Comparison of ENCODE assay signal across 10 mouse cellular contexts in genomic region chr3:95732744-95733521, GRCm38 (mm10). TPM values are rescaled to one million over a fixed set of nuclear protein-coding genes. Genes with fewer than 3 reads are reported as not detected.
DNase-seq lines count a peak whose midpoint lies in the region; ATAC-seq and TF ChIP-seq lines count a peak whose summit lies in the region.
"Had no signal": no experiment of that assay in that cellular context is flagged by ENCODE, and none has a peak within 500 bp of the region (broad histone marks: within the 10 kb centered on the region; RNA-seq: fewer than 3 reads in every experiment).

No protein-coding gene starts in this region.

- peak overlapping the region; percentile 30 for H3K27ac ChIP-seq in MEL (ENCODE audit: control insufficient read depth, low read depth, low read length)
- peak overlapping the region; percentile 67 for H3K27ac ChIP-seq in heart, postnatal 0 days (ENCODE audit: low read depth)
- peak overlapping the region; percentile 53; the same call in 1 of the 2 replicates for H3K27ac ChIP-seq in lung, embryonic 15.5 days
- H3K27ac ChIP-seq in midbrain, embryonic 14.5 days (replicated peaks; ENCODE audit: low read depth, low read length): no peak overlapping the region
- H3K27ac ChIP-seq: neural tube, embryonic 12.5 days had no signal

- no peak for TF ChIP-seq RAD21 in MEL (IDR thresholded peaks at IDR 0.05; ENCODE audit: low read depth, low read length)

- H3K4me2 ChIP-seq in heart, postnatal 0 days (ENCODE audit: low read depth, low read length): no peak overlapping the region
- H3K4me2 ChIP-seq in lung, embryonic 15.5 days: no peak overlapping the region
- no peak overlapping the region for H3K4me2 ChIP-seq in midbrain, embryonic 14.5 days (ENCODE audit: low read length)
- H3K4me2 ChIP-seq: neural tube, embryonic 12.5 days had no signal

- TF ChIP-seq CTCF in MEL (IDR thresholded peaks at IDR 0.05 in 2 of 3, conservative IDR thresholded peaks at IDR 0.05 in 1 of 3; ENCODE audit: control insufficient read depth in 1 of 3, insufficient read depth in 1 of 3, low read depth in 2 of 3, low read length in 3 of 3, poor library complexity in 1 of 3, severe bottlenecking in 1 of 3): no peak
- no peak for TF ChIP-seq CTCF in heart, postnatal 0 days (IDR thresholded peaks at IDR 0.05; ENCODE audit: low read depth)

- ATAC-seq in heart, postnatal 0 days (ENCODE audit: insufficient read depth, low read depth): peak; percentile 40; the same call in 1 of the 2 replicates
- peak; percentile 12; the same call in 1 of the 2 replicates for ATAC-seq in lung, embryonic 15.5 days (ENCODE audit: borderline replicate concordance, extremely low read depth, low FRiP score, low TSS enrichment)
- no peak for ATAC-seq in midbrain, embryonic 14.5 days (ENCODE audit: low FRiP score, low TSS enrichment)
- ATAC-seq: hindbrain, embryonic 16.5 days had no signal

- H3K4me3 ChIP-seq in MEL (ENCODE audit: control insufficient read depth in 1 of 2, insufficient read depth in 1 of 2, low read depth in 2 of 2, low read length in 2 of 2): no peak overlapping the region
- no peak overlapping the region for H3K4me3 ChIP-seq in heart, postnatal 0 days (ENCODE audit: low read depth, low read length)
- no peak overlapping the region for H3K4me3 ChIP-seq in lung, embryonic 15.5 days
- H3K4me3 ChIP-seq in midbrain, embryonic 14.5 days (replicated peaks; ENCODE audit: low read depth, low read length): no peak overlapping the region
- H3K4me3 ChIP-seq: neural tube, embryonic 12.5 days had no signal

- no peaks in the 10 kb centered on the region for H3K79me2 ChIP-seq in MEL (ENCODE audit: control insufficient read depth, insufficient read depth, low read length, poor library complexity)

- peak; percentile 45 for DNase-seq in MEL (ENCODE audit: low read depth, low spot score)
- DNase-seq in adrenal gland, postnatal 10 days: peak; percentile 73
- DNase-seq in heart, postnatal 0 days (ENCODE audit: low spot score): peak; percentile 49
- DNase-seq in embryo, embryonic 9.5 days (ENCODE audit: extremely low spot score): no peak
- no peak for DNase-seq in midbrain, embryonic 14.5 days
- no peak for DNase-seq in layer of hippocampus, postnatal 25 days (ENCODE audit: extremely low spot score in 1 of 2, low spot score in 1 of 2)
- DNase-seq in left cerebral cortex, adult 9 months (ENCODE audit: low spot score in 2 of 2): no peak

- WGBS in heart, postnatal 0 days: 51% methylated on average over 11 of the region's 11 CpGs
- 65% methylated on average over 11 of the region's 11 CpGs for WGBS in lung, embryonic 15.5 days
- 84% methylated on average over 11 of the region's 11 CpGs for WGBS in midbrain, embryonic 14.5 days

- no peak overlapping the region for H3K9ac ChIP-seq in MEL (ENCODE audit: control insufficient read depth, low read depth, low read length, poor library complexity, severe bottlenecking)
- H3K9ac ChIP-seq in heart, postnatal 0 days (replicated peaks; ENCODE audit: low read depth, low read length): no peak overlapping the region
- H3K9ac ChIP-seq in lung, embryonic 15.5 days: no peak overlapping the region
- H3K9ac ChIP-seq in midbrain, embryonic 14.5 days (replicated peaks; ENCODE audit: low read length): no peak overlapping the region
- H3K9ac ChIP-seq: neural tube, embryonic 12.5 days had no signal

- peaks cover 13 to 23% of the 10 kb centered on the region in 2 experiments for H3K4me1 ChIP-seq in MEL (ENCODE audit: control insufficient read depth in 1 of 2, insufficient read depth in 2 of 2, low read length in 2 of 2)
- H3K4me1 ChIP-seq in heart, postnatal 0 days (ENCODE audit: control insufficient read depth, insufficient read depth): peaks cover 16% of the 10 kb centered on the region
- peaks cover 9% of the 10 kb centered on the region for H3K4me1 ChIP-seq in lung, embryonic 15.5 days
- H3K4me1 ChIP-seq in midbrain, embryonic 14.5 days (ENCODE audit: control insufficient read depth, insufficient read depth, low read length): no peaks in the 10 kb centered on the region
- H3K4me1 ChIP-seq: neural tube, embryonic 12.5 days had no signal

- H3K36me3 ChIP-seq in MEL (ENCODE audit: control insufficient read depth in 1 of 2, insufficient read depth in 2 of 2, low read length in 2 of 2): peaks cover 0 to 21% of the 10 kb centered on the region in 2 experiments; a peak in 2 of 4 replicates
- H3K36me3 ChIP-seq in heart, postnatal 0 days (replicated peaks; ENCODE audit: control insufficient read depth, insufficient read depth, low read length): peaks cover 12% of the 10 kb centered on the region
- peaks cover 8% of the 10 kb centered on the region; the same call in 1 of the 2 replicates for H3K36me3 ChIP-seq in lung, embryonic 15.5 days
- peaks cover 29% of the 10 kb centered on the region for H3K36me3 ChIP-seq in midbrain, embryonic 14.5 days (ENCODE audit: control insufficient read depth, insufficient read depth, low read length)

- no peak for TF ChIP-seq EP300 in MEL (IDR thresholded peaks at IDR 0.05; ENCODE audit: low read depth in 1 of 2, low read length in 2 of 2)
- no peak for TF ChIP-seq EP300 in heart, postnatal 0 days (IDR thresholded peaks at IDR 0.05; ENCODE audit: low read depth)

- H3K27me3 ChIP-seq in MEL (ENCODE audit: control insufficient read depth in 1 of 2, insufficient read depth in 2 of 2, low read length in 2 of 2): no peaks in the 10 kb centered on the region
- no peaks in the 10 kb centered on the region for H3K27me3 ChIP-seq in heart, postnatal 0 days (ENCODE audit: control insufficient read depth, insufficient read depth, low read length)
- no peaks in the 10 kb centered on the region for H3K27me3 ChIP-seq in lung, embryonic 15.5 days
- H3K27me3 ChIP-seq in midbrain, embryonic 14.5 days (ENCODE audit: control insufficient read depth, insufficient read depth, low read length): no peaks in the 10 kb centered on the region
- H3K27me3 ChIP-seq: neural tube, embryonic 12.5 days had no signal

- TF ChIP-seq POLR2A in MEL (IDR thresholded peaks at IDR 0.05; ENCODE audit: control insufficient read depth in 1 of 2, insufficient read depth in 1 of 2, low read depth in 1 of 2, low read length in 2 of 2, poor library complexity in 1 of 2): no peak

- no peaks in the 10 kb centered on the region for H3K9me3 ChIP-seq in MEL (replicated peaks; ENCODE audit: insufficient read depth, low read length)
- H3K9me3 ChIP-seq in heart, postnatal 0 days (replicated peaks; ENCODE audit: control insufficient read depth, low read length): no peaks in the 10 kb centered on the region
- H3K9me3 ChIP-seq in lung, embryonic 15.5 days: no peaks in the 10 kb centered on the region
- no peaks in the 10 kb centered on the region for H3K9me3 ChIP-seq in midbrain, embryonic 14.5 days (ENCODE audit: control insufficient read depth, low read length)
- H3K9me3 ChIP-seq: neural tube, embryonic 12.5 days had no signal

TF ChIP-seq in MEL, 35 proteins besides CTCF, POLR2A, EP300 and RAD21 (continues in another document):
- TF ChIP-seq CHD1 (IDR thresholded peaks at IDR 0.05; ENCODE audit: low read depth, low read length) (no peak), E2F4 (IDR thresholded peaks at IDR 0.05; ENCODE audit: borderline replicate concordance, low read depth, low read length) (no peak), ETS1 (IDR thresholded peaks at IDR 0.05; ENCODE audit: low read depth, low read length) (no peak), GATA1 (IDR thresholded peaks at IDR 0.05; ENCODE audit: low read depth, low read length) (peak; percentile 41; the same call in 1 of the 2 replicates), POLR2AphosphoS5 (IDR thresholded peaks at IDR 0.05; ENCODE audit: borderline replicate concordance, low read depth, low read length) (no peak), UBTF (IDR thresholded peaks at IDR 0.05; ENCODE audit: borderline replicate concordance, insufficient read depth, low read depth, low read length) (no peak), BHLHE40 (IDR thresholded peaks at IDR 0.05; ENCODE audit: borderline replicate concordance, low read depth, low read length) (no peak), MYC (IDR thresholded peaks at IDR 0.05; ENCODE audit: low read depth, low read length) (no peak), ELF1 (IDR thresholded peaks at IDR 0.05; ENCODE audit: low read depth, low read length) (no peak)

RNA-seq across cellular contexts. Expression of gene Ecm1, which starts 6.4 kb away (rescaled TPM):
- total RNA-seq in MEL (2012; rRNA removed): 0.39 and 1.0 TPM in 2 replicates
- polyA plus RNA-seq in MEL (2012; ENCODE audit: insufficient read depth in 1 of 2, insufficient read length in 2 of 2, low read depth in 1 of 2, low replicate concordance in 2 of 2, missing spikeins in 1 of 2): 1 to 10 TPM in 1 of 2 experiments, not detected in 1; 9.5 TPM
- 100 to 1,000 TPM; 139 to 162 TPM for total RNA-seq in adrenal gland, postnatal 10 days (2021)
- total RNA-seq in heart, postnatal 0 days (2014; rRNA removed; ENCODE audit: low replicate concordance): 22.9 and 63.8 TPM in 2 replicates
- 55.8 and 59.6 TPM in 2 replicates for polyA plus RNA-seq in heart, postnatal 0 days (2015; fragmentation: Nextera tagmentation; extraction: Ambion mirVana)
- 16.9 and 20.4 TPM in 2 replicates for polyA plus RNA-seq in lung, embryonic 15.5 days (2015; fragmentation: Nextera tagmentation; extraction: Ambion mirVana)
- polyA plus RNA-seq in midbrain, embryonic 14.5 days (2014; fragmentation: Nextera tagmentation; extraction: Ambion mirVana): 6.1 and 10.9 TPM in 2 replicates
- 1 to 10 TPM; 7.8 to 10.0 TPM for total RNA-seq in layer of hippocampus, postnatal 25 days (2021)

RNA-seq across cellular contexts. Expression of gene Tars2, which starts 27.1 kb away (rescaled TPM):
- 138 and 141 TPM in 2 replicates for total RNA-seq in MEL (2012; rRNA removed)
- 100 to 1,000 TPM in 1 of 2 experiments, not detected in 1; 237 TPM for polyA plus RNA-seq in MEL (2012; ENCODE audit: insufficient read depth in 1 of 2, insufficient read length in 2 of 2, low read depth in 1 of 2, low replicate concordance in 2 of 2, missing spikeins in 1 of 2)
- 10 to 100 TPM; 40.8 to 51.6 TPM for total RNA-seq in adrenal gland, postnatal 10 days (2021)
- 43.5 and 47.1 TPM in 2 replicates for total RNA-seq in heart, postnatal 0 days (2014; rRNA removed; ENCODE audit: low replicate concordance)
- 30.0 and 30.3 TPM in 2 replicates for polyA plus RNA-seq in heart, postnatal 0 days (2015; fragmentation: Nextera tagmentation; extraction: Ambion mirVana)
- 51.8 and 52.8 TPM in 2 replicates for polyA plus RNA-seq in lung, embryonic 15.5 days (2015; fragmentation: Nextera tagmentation; extraction: Ambion mirVana)
- 41.6 and 52.3 TPM in 2 replicates for polyA plus RNA-seq in midbrain, embryonic 14.5 days (2014; fragmentation: Nextera tagmentation; extraction: Ambion mirVana)
- total RNA-seq in layer of hippocampus, postnatal 25 days (2021): 10 to 100 TPM; 37.8 to 44.3 TPM

RNA-seq across cellular contexts. Expression of gene Adamtsl4, which starts 45.2 kb away (rescaled TPM):
- total RNA-seq in MEL (2012; rRNA removed): 0.03 and 0.27 TPM in 2 replicates
- polyA plus RNA-seq in MEL (2012; ENCODE audit: insufficient read depth in 1 of 2, insufficient read length in 2 of 2, low read depth in 1 of 2, low replicate concordance in 2 of 2, missing spikeins in 1 of 2): under 1 TPM in 1 of 2 experiments, not detected in 1; 0.88 TPM
- total RNA-seq in adrenal gland, postnatal 10 days (2021): 10 to 100 TPM; 13.3 to 13.4 TPM
- 20.2 and 23.8 TPM in 2 replicates for total RNA-seq in heart, postnatal 0 days (2014; rRNA removed; ENCODE audit: low replicate concordance)
- polyA plus RNA-seq in heart, postnatal 0 days (2015; fragmentation: Nextera tagmentation; extraction: Ambion mirVana): 7.5 and 11.2 TPM in 2 replicates
- polyA plus RNA-seq in lung, embryonic 15.5 days (2015; fragmentation: Nextera tagmentation; extraction: Ambion mirVana): 3.1 and 5.7 TPM in 2 replicates
- 0.80 and 1.1 TPM in 2 replicates for polyA plus RNA-seq in midbrain, embryonic 14.5 days (2014; fragmentation: Nextera tagmentation; extraction: Ambion mirVana)
- 1 to 10 TPM; 3.7 to 4.0 TPM for total RNA-seq in layer of hippocampus, postnatal 25 days (2021)

Comparison
In these comparisons a context has a peak if more than half of its experiments do, and no peak if none do; other contexts are left out.
1. DNase-seq: peak in MEL (single experiment), adrenal gland, postnatal 10 days (single experiment) and heart, postnatal 0 days (single experiment); none in embryo, embryonic 9.5 days (single experiment), midbrain, embryonic 14.5 days (single experiment), layer of hippocampus, postnatal 25 days (0 of 2) and left cerebral cortex, adult 9 months (0 of 2).